Mouse (Mus musculus) hindbrain, postnatal 0 days (tissue): ENCODE results near the gene Zfp503. TPM values are rescaled to one million over a fixed set of nuclear protein-coding genes. Genes with fewer than 3 reads are reported as not detected.

ENCODE experiments used
- ATAC-seq: fragments of 200-750 bp; cut with Nextera tagmentation; 2 replicates; pipeline ENCODE4 v1.8.0; 2017; ENCODE audit warnings: mild to moderate bottlenecking, moderate TSS enrichment, moderate library complexity
- DNase-seq: peaks from one replicate; pipeline ENCODE4 v3.0.0-alpha.2; 2015; ENCODE audit warnings: low spot score
- H3K27ac ChIP-seq: fragments of 300-500 bp; sonication (generic); 2 replicates; pipeline ENCODE4 v1.5.1; 2014; ENCODE audit warnings: mild to moderate bottlenecking
- H3K27me3 ChIP-seq: fragments of 300-500 bp; sonication (generic); 2 replicates; pipeline ENCODE4 v1.6.1; 2014; ENCODE audit warnings: low read length, mixed read lengths; ENCODE audit not compliant: insufficient read depth
- H3K36me3 ChIP-seq: fragments of 300-500 bp; sonication (generic); 2 replicates; pipeline ENCODE4 v1.6.1; 2014; ENCODE audit warnings: low read length, mixed read lengths; ENCODE audit not compliant: insufficient read depth
- H3K4me1 ChIP-seq: fragments of 300-500 bp; sonication (generic); 2 replicates; pipeline ENCODE4 v1.6.1; 2014; ENCODE audit warnings: antibody characterized with exemption, low read length, mixed read lengths; ENCODE audit not compliant: insufficient read depth
- H3K4me2 ChIP-seq: fragments of 300-500 bp; sonication (generic); 2 replicates; pipeline ENCODE4 v1.6.1; 2014; ENCODE audit warnings: low read depth, mild to moderate bottlenecking, low read length, moderate library complexity, mixed read lengths
- H3K4me3 ChIP-seq: fragments of 300-500 bp; sonication (generic); 2 replicates; pipeline ENCODE4 v1.5.1; 2014; ENCODE audit warnings: low read length
- H3K9ac ChIP-seq: fragments of 300-500 bp; sonication (generic); replicated peaks from 2 replicates; pipeline ENCODE4 v1.6.1; 2014; ENCODE audit warnings: mild to moderate bottlenecking, low read length, moderate library complexity, mixed read lengths
- H3K9me3 ChIP-seq: fragments of 300-500 bp; sonication (generic); 2 replicates; pipeline ENCODE4 v1.6.1; 2016; ENCODE audit warnings: low read length, mixed read lengths
- CTCF ChIP-seq: IDR thresholded peaks from 2 replicates; pipeline ENCODE4 v1.5.1; 2016; ENCODE audit warnings: antibody characterized with exemption, control low read depth, low read depth
- WGBS: fragments of 180-500 bp; shearing (Covaris S2); extraction: QIAGEN DNeasy Blood & Tissue Kit; methylation state at CpG from one replicate; pipeline ENCODE4 v1.1.7; 2014; 5-methylcytosine and 5-hydroxymethylcytosine counted together
- polyA plus RNA-seq: library from polyadenylated mRNA; unstranded; fragments of >200 nt; fragmentation: Nextera tagmentation; extraction: Ambion mirVana; gene quantifications from 2 replicates; pipeline ENCODE4 v1.2.1, GENCODE M21; 2015
- total RNA-seq: library from RNA; depleted of rRNA; stranded (reverse); fragments of >200 nt; gene quantifications from 2 replicates; pipeline ENCODE4 v1.2.3, GENCODE M21; 2014

Gene Zfp503
- total and polyA plus RNA-seq, 2 experiments from 2014 or later: 10.4 to 25.5 TPM

GRCm38 (mm10) chr14:22020885-22021284, 31.5 kb upstream of the Zfp503 start:
- H3K9ac ChIP-seq: no peak overlapping the region
- peak; percentile 68 for TF ChIP-seq CTCF
- no peak overlapping the region for H3K4me3 ChIP-seq
- DNase-seq: peak; percentile 80
- WGBS: 15% methylated on average over 2 of the region's 2 CpGs
- H3K27ac ChIP-seq: no peak overlapping the region
- H3K4me2 ChIP-seq: no peak overlapping the region
- H3K27me3 ChIP-seq: 0 out of 2 replicates have a peak, but pooled peaks cover 3% of the 10 kb centered on the region
- peak; percentile 32; the same call in 1 of the 2 replicates for ATAC-seq
- H3K36me3 ChIP-seq: no peaks in the 10 kb centered on the region
- no peaks in the 10 kb centered on the region for H3K9me3 ChIP-seq
- 0 out of 2 replicates have a peak, but pooled peaks cover 3% of the 10 kb centered on the region for H3K4me1 ChIP-seq

DNA sequence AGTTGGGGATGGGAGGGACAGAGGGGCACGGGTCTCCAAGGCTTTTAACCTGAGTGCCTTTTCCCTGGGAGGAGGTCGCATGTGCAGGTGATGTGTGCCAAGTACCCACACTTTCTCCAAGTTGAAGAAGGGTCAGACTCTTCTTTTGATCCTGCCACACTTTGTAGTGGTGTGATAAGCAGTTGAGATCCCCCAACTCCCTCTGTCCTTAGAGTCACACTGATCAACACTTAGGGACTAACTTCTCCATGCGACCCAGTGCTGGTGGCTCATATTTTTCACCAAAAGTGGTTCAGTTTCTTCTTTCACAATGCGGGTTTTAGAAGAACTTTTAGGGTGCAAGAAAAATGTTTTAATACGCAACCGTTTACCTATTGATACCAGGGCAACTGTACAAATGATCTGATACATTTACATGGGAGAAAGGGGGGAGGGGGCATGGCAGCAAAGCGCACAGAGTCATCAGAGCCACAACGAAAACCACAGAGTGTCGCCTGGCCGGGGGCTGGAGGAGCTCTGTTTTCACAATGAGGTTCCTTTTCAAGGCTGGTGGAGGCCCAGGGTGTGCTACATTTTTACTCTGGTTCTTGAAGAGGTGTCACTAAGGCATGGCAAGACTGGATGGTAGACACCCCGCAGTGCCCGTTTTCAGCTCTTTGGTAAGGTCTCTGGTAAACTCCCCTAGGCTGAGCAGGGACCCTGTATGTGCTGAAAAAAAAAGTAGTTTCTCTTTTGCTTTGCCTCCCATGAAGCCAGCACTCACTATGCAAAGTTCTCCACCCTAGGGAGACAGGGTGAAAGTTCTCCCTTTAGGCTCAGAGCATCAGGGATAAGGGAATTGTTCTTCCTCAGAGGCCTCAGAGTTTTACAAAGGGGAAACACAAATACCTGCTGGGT, 30.8 kb upstream of the Zfp503 start:
- Histone ChIP-seq H3K4me3 (peak overlapping the region; percentile 26), H3K9me3 (no peaks in the 10 kb centered on the region), H3K4me2 (peak overlapping the region; percentile 57), H3K27me3 (0 out of 2 replicates have a peak, but pooled peaks cover 3% of the 10 kb centered on the region), H3K36me3 (no peaks in the 10 kb centered on the region), H3K9ac (no peak overlapping the region), H3K27ac (no peak overlapping the region), H3K4me1 (0 out of 2 replicates have a peak, but pooled peaks cover 3% of the 10 kb centered on the region)
- no peak for TF ChIP-seq CTCF
- 41% methylated on average over 12 of the region's 12 CpGs for WGBS
- no peak for ATAC-seq
- no peak for DNase-seq

DNA sequence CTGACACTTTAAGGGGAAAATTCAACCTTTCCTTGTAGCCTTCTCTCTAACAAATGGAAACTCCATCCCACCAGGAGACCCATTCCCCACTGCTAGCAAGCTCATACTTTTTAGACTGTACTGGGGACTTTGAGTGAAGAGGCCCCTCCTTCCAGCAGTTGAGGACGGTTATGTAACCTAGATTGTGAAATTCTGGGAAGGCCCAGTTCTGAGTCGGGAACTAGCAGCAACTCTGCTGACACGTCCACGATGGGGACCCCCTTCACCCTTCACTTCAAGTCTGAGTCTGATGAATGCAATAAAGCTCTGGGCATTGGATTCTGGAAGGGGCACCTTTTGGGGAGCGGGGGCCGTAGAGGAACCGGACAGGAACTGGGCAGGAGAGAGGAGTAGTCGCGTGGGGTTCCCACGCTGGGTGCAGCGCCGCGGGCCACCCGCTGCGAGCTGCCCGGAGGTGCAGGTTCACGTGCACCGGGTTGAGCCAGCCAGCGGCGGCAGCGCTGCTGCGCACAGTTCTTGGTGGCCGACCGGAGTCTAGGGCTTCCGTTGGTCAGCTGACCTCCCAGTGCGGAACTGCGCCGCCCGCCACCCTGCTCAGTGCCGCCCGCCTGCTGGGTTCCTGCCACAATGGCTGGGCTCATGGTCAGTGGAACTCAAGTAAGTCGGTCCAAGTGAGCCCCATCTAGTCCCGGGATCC, 30.0 kb upstream of the Zfp503 start, which contains the start of gene Lrmda:
Gene Lrmda, plus strand, starts transcription at position 461 of the 697 bp plus-strand sequence.
- Histone ChIP-seq H3K9me3 (no peaks in the 10 kb centered on the region), H3K4me2 (peak within 1 kb of the TSS; percentile 57), H3K4me1 (0 out of 2 replicates have a peak, but pooled peaks cover 3% of the 10 kb centered on the region), H3K27me3 (0 out of 2 replicates have a peak, but pooled peaks cover 3% of the 10 kb centered on the region), H3K4me3 (peak within 1 kb of the TSS; percentile 26), H3K27ac (no peak within 1 kb of the TSS), H3K9ac (0 out of 2 replicates have a peak within 1 kb of the TSS, but pooled peaks have one; percentile 2), H3K36me3 (no peaks in the 10 kb centered on the region)
- DNase-seq (peak; percentile 55), ATAC-seq (peak; percentile 76; the same call in 1 of the 2 replicates)
- 4% methylated on average over 33 of the region's 33 CpGs for WGBS
- TF ChIP-seq CTCF: no peak

GRCm38 (mm10) chr14:22017011-22017410, 27.6 kb upstream of the Zfp503 start:
- Histone ChIP-seq H3K36me3 (no peaks in the 10 kb centered on the region), H3K27me3 (0 out of 2 replicates have a peak, but pooled peaks cover 3% of the 10 kb centered on the region), H3K27ac (no peak overlapping the region), H3K4me1 (0 out of 2 replicates have a peak, but pooled peaks cover 3% of the 10 kb centered on the region), H3K4me3 (no peak overlapping the region), H3K4me2 (no peak overlapping the region), H3K9me3 (no peaks in the 10 kb centered on the region), H3K9ac (no peak overlapping the region)
- ATAC-seq (no peak), DNase-seq (no peak)
- 48% methylated on average over 5 of the region's 5 CpGs for WGBS
- no peak for TF ChIP-seq CTCF

GRCm38 (mm10) chr14:22014781-22015180, 25.4 kb upstream of the Zfp503 start:
- Histone ChIP-seq H3K4me1 (0 out of 2 replicates have a peak, but pooled peaks cover 2% of the 10 kb centered on the region), H3K9ac (no peak overlapping the region), H3K9me3 (no peaks in the 10 kb centered on the region), H3K4me2 (no peak overlapping the region), H3K4me3 (no peak overlapping the region), H3K27me3 (0 out of 2 replicates have a peak, but pooled peaks cover 1% of the 10 kb centered on the region), H3K36me3 (no peaks in the 10 kb centered on the region), H3K27ac (no peak overlapping the region)
- DNase-seq (no peak), ATAC-seq (no peak)
- no peak for TF ChIP-seq CTCF
- 65% methylated on average over 4 of the region's 4 CpGs for WGBS

GRCm38 (mm10) chr14:22014315-22014714, 24.9 kb upstream of the Zfp503 start:
- H3K9ac ChIP-seq: no peak overlapping the region

More at GRCm38 (mm10) chr14:22014315-22014714, 24.9 kb upstream of the Zfp503 start:
- Histone ChIP-seq H3K4me1 (no peaks in the 10 kb centered on the region), H3K27me3 (no peaks in the 10 kb centered on the region), H3K4me3 (no peak overlapping the region), H3K27ac (no peak overlapping the region), H3K4me2 (no peak overlapping the region), H3K9me3 (no peaks in the 10 kb centered on the region), H3K36me3 (no peaks in the 10 kb centered on the region)
- 92% methylated on average over 5 of the region's 5 CpGs for WGBS
- no peak for DNase-seq
- no peak for TF ChIP-seq CTCF
- no peak for ATAC-seq
